Mouse (Mus musculus): ENCODE measurements around the gene Atp1a2. TPM values are rescaled to one million over a fixed set of nuclear protein-coding genes. Genes with fewer than 3 reads are reported as not detected.

Gene Atp1a2
- polyA plus RNA-seq, 1 experiment from 2014 or later = 2.3 TPM

GRCm38 (mm10) chr1:172319921-172320411, 22.1 kb upstream of the Atp1a2 start:
- no peaks in the 10 kb centered on the region for H3K27me3 ChIP-seq (ENCODE audit: control insufficient read depth, insufficient read depth, low read length)
- H3K4me2 ChIP-seq (replicated peaks; ENCODE audit: low read depth, low read length) = no peak overlapping the region
- H3K4me1 ChIP-seq (ENCODE audit: control insufficient read depth, insufficient read depth, low read length) = no peaks in the 10 kb centered on the region; the same call in 1 of the 2 replicates
- no peaks in the 10 kb centered on the region for H3K9me3 ChIP-seq (ENCODE audit: control insufficient read depth, low read depth, low read length)
- H3K27ac ChIP-seq (ENCODE audit: low read length) = no peak overlapping the region
- no peak overlapping the region for H3K4me3 ChIP-seq (ENCODE audit: low read depth, low read length)
- no peaks in the 10 kb centered on the region; the same call in 1 of the 2 replicates for H3K36me3 ChIP-seq (ENCODE audit: control insufficient read depth, insufficient read depth, low read length)
- 33% methylated on average over 5 of the region's 5 CpGs for WGBS
- no peak overlapping the region for H3K9ac ChIP-seq (replicated peaks; ENCODE audit: low read depth, low read length)
- ATAC-seq (ENCODE audit: insufficient number of reproducible peaks, insufficient read depth, low FRiP score, low read depth) = no peak

- Histone ChIP-seq H3K4me2 (replicated peaks; ENCODE audit: low read depth, low read length) (no peak overlapping the region), H3K36me3 (ENCODE audit: control insufficient read depth, insufficient read depth, low read length) (no peaks in the 10 kb centered on the region; the same call in 1 of the 2 replicates), H3K9ac (replicated peaks; ENCODE audit: low read depth, low read length) (no peak overlapping the region), H3K27ac (ENCODE audit: low read length) (no peak overlapping the region), H3K9me3 (ENCODE audit: control insufficient read depth, low read depth, low read length) (no peaks in the 10 kb centered on the region), H3K4me3 (ENCODE audit: low read depth, low read length) (no peak overlapping the region), H3K4me1 (ENCODE audit: control insufficient read depth, insufficient read depth, low read length) (no peaks in the 10 kb centered on the region; the same call in 1 of the 2 replicates), H3K27me3 (ENCODE audit: control insufficient read depth, insufficient read depth, low read length) (no peaks in the 10 kb centered on the region)
- 83% methylated on average over 7 of the region's 7 CpGs for WGBS
- ATAC-seq (ENCODE audit: insufficient number of reproducible peaks, insufficient read depth, low FRiP score, low read depth) = no peak
Observed at GRCm38 (mm10) chr1:172319346-172319745, 21.5 kb upstream of the Atp1a2 start.

DNA sequence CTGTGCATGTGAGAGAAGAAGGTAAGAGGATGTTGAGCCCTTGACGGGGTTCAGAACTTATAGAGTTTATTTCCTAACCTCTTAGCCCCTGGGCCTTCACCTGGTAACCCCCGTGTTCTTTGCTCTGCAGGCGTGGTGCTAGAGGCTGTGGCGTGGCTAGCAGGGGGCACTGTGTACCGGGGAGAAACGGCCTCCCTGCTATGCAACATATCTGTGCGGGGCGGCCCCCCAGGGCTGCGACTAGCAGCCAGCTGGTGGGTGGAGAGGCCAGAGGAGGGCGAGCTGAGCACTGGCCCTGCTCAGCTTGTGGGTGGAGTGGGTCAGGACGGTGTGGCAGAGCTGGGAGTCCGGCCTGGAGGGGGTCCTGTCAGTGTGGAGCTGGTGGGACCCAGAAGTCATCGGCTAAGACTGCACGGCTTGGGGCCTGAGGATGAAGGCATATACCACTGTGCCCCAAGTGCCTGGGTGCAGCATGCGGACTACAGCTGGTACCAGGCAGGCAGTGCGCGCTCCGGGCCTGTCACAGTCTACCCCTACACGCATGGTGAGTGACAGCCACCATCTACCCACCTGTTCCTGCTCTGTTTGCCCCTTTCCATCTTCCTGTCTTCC, 20.7 kb upstream of the Atp1a2 start:
- no peaks in the 10 kb centered on the region; the same call in 1 of the 2 replicates for H3K36me3 ChIP-seq (ENCODE audit: control insufficient read depth, insufficient read depth, low read length)

DNA sequence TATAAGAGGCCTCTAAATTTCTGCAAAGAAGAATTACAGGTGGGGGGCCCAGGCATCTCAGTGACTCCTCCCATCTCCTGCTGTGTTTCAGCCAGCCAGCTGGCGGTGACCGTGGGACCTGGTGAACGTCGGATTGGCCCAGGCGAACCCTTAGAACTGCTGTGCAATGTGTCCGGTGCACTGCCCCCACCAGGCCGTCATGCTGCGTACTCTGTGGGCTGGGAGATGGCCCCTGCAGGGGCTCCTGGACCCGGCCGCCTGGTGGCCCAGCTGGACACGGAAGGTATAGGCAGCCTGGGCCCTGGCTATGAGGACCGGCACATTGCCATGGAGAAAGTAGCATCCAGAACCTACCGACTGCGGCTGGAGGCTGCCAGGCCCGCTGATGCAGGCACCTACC, 20.1 kb upstream of the Atp1a2 start:
- no peaks in the 10 kb centered on the region; the same call in 1 of the 2 replicates for H3K36me3 ChIP-seq (ENCODE audit: control insufficient read depth, insufficient read depth, low read length)
- H3K27me3 ChIP-seq (ENCODE audit: control insufficient read depth, insufficient read depth, low read length) = no peaks in the 10 kb centered on the region
- WGBS = 67% methylated on average over 15 of the region's 15 CpGs
- H3K4me1 ChIP-seq (ENCODE audit: control insufficient read depth, insufficient read depth, low read length) = peaks cover 8% of the 10 kb centered on the region
- H3K4me2 ChIP-seq (replicated peaks; ENCODE audit: low read depth, low read length) = no peak overlapping the region
- H3K4me3 ChIP-seq (ENCODE audit: low read depth, low read length) = no peak overlapping the region
- no peak for ATAC-seq (ENCODE audit: insufficient number of reproducible peaks, insufficient read depth, low FRiP score, low read depth)
- no peak overlapping the region for H3K9ac ChIP-seq (replicated peaks; ENCODE audit: low read depth, low read length)
- no peaks in the 10 kb centered on the region for H3K9me3 ChIP-seq (ENCODE audit: control insufficient read depth, low read depth, low read length)
- H3K27ac ChIP-seq (ENCODE audit: low read length) = no peak overlapping the region

More for the DNA sequence above, 20.7 kb upstream of the Atp1a2 start:
- Histone ChIP-seq H3K27ac (ENCODE audit: low read length) (no peak overlapping the region), H3K9ac (replicated peaks; ENCODE audit: low read depth, low read length) (no peak overlapping the region), H3K4me3 (ENCODE audit: low read depth, low read length) (no peak overlapping the region), H3K4me2 (replicated peaks; ENCODE audit: low read depth, low read length) (no peak overlapping the region), H3K27me3 (ENCODE audit: control insufficient read depth, insufficient read depth, low read length) (no peaks in the 10 kb centered on the region), H3K9me3 (ENCODE audit: control insufficient read depth, low read depth, low read length) (no peaks in the 10 kb centered on the region), H3K4me1 (ENCODE audit: control insufficient read depth, insufficient read depth, low read length) (peaks cover 2% of the 10 kb centered on the region; the same call in 1 of the 2 replicates)
- no peak; the same call in 1 of the 2 replicates for ATAC-seq (ENCODE audit: insufficient number of reproducible peaks, insufficient read depth, low FRiP score, low read depth)
- 86% methylated on average over 19 of the region's 19 CpGs for WGBS

- H3K27ac ChIP-seq (ENCODE audit: low read length) = no peak overlapping the region
- no peaks in the 10 kb centered on the region for H3K9me3 ChIP-seq (ENCODE audit: control insufficient read depth, low read depth, low read length)
- WGBS = 60% methylated on average over 18 of the region's 18 CpGs
- no peak overlapping the region for H3K4me3 ChIP-seq (ENCODE audit: low read depth, low read length)
- H3K4me1 ChIP-seq (ENCODE audit: control insufficient read depth, insufficient read depth, low read length) = peaks cover 10% of the 10 kb centered on the region
- H3K27me3 ChIP-seq (ENCODE audit: control insufficient read depth, insufficient read depth, low read length) = no peaks in the 10 kb centered on the region
- no peaks in the 10 kb centered on the region; the same call in 1 of the 2 replicates for H3K36me3 ChIP-seq (ENCODE audit: control insufficient read depth, insufficient read depth, low read length)
- no peak for ATAC-seq (ENCODE audit: insufficient number of reproducible peaks, insufficient read depth, low FRiP score, low read depth)
- H3K9ac ChIP-seq (replicated peaks; ENCODE audit: low read depth, low read length) = no peak overlapping the region
- H3K4me2 ChIP-seq (replicated peaks; ENCODE audit: low read depth, low read length) = no peak overlapping the region
Observed at GRCm38 (mm10) chr1:172317431-172317830, 19.6 kb upstream of the Atp1a2 start.

GRCm38 (mm10) chr1:172314911-172315310, 17.0 kb upstream of the Atp1a2 start:
- Histone ChIP-seq H3K4me3 (ENCODE audit: low read depth, low read length) (no peak overlapping the region), H3K36me3 (ENCODE audit: control insufficient read depth, insufficient read depth, low read length) (no peaks in the 10 kb centered on the region; the same call in 1 of the 2 replicates), H3K27me3 (ENCODE audit: control insufficient read depth, insufficient read depth, low read length) (no peaks in the 10 kb centered on the region), H3K9ac (replicated peaks; ENCODE audit: low read depth, low read length) (no peak overlapping the region), H3K4me1 (ENCODE audit: control insufficient read depth, insufficient read depth, low read length) (peaks cover 22% of the 10 kb centered on the region), H3K9me3 (ENCODE audit: control insufficient read depth, low read depth, low read length) (no peaks in the 10 kb centered on the region), H3K4me2 (replicated peaks; ENCODE audit: low read depth, low read length) (no peak overlapping the region), H3K27ac (ENCODE audit: low read length) (no peak overlapping the region)
- WGBS = 79% methylated on average over 3 of the region's 3 CpGs
- ATAC-seq (ENCODE audit: insufficient number of reproducible peaks, insufficient read depth, low FRiP score, low read depth) = no peak

DNA sequence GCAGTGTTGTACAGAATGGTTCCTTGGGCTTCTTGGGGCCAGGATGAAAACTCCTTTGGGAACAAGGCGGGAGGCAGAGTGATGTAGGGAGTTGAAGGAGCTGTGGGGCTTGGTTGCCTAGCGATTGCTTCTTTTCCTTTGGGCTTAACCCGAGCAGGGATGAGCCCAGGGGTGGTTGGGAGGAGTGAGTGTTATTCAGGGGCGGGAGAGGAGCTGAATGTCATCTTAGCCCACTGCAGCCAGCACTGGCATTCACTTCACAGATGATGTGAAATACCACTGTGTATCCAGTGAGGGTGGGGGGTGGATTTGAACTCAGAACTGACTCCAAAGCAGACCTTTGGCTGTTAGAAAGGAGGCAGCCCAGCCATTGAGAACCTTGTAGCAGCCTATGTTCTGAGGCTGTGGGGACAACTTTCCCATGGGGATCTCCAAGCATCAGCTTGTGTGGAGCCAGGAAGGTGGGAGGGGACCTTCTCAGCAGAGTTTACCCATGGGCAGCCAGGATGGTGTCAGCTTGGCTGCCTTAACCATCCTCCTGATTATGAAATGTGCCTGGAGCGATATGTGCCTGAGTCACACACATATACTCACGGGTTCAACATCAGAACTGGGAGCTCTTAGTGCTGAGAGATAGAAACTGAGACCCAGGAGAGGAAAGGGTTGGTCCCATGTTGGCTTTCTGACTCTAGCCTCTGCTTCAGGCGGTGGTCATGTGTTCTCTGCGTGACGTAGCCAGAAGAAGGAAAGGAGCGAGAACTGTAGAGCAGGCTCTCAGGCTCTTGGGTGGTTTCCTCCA, 15.9 kb upstream of the Atp1a2 start:
- Histone ChIP-seq H3K4me2 (replicated peaks; ENCODE audit: low read depth, low read length) (peak overlapping the region; percentile 95), H3K36me3 (ENCODE audit: control insufficient read depth, insufficient read depth, low read length) (no peaks in the 10 kb centered on the region; the same call in 1 of the 2 replicates), H3K9me3 (ENCODE audit: control insufficient read depth, low read depth, low read length) (no peaks in the 10 kb centered on the region), H3K4me1 (ENCODE audit: control insufficient read depth, insufficient read depth, low read length) (peaks cover 24% of the 10 kb centered on the region), H3K27me3 (ENCODE audit: control insufficient read depth, insufficient read depth, low read length) (no peaks in the 10 kb centered on the region), H3K9ac (replicated peaks; ENCODE audit: low read depth, low read length) (no peak overlapping the region), H3K27ac (ENCODE audit: low read length) (no peak overlapping the region), H3K4me3 (ENCODE audit: low read depth, low read length) (peak overlapping the region; percentile 67; the same call in 1 of the 2 replicates)
- no peak for ATAC-seq (ENCODE audit: insufficient number of reproducible peaks, insufficient read depth, low FRiP score, low read depth)
- 77% methylated on average over 10 of the region's 10 CpGs for WGBS

DNA sequence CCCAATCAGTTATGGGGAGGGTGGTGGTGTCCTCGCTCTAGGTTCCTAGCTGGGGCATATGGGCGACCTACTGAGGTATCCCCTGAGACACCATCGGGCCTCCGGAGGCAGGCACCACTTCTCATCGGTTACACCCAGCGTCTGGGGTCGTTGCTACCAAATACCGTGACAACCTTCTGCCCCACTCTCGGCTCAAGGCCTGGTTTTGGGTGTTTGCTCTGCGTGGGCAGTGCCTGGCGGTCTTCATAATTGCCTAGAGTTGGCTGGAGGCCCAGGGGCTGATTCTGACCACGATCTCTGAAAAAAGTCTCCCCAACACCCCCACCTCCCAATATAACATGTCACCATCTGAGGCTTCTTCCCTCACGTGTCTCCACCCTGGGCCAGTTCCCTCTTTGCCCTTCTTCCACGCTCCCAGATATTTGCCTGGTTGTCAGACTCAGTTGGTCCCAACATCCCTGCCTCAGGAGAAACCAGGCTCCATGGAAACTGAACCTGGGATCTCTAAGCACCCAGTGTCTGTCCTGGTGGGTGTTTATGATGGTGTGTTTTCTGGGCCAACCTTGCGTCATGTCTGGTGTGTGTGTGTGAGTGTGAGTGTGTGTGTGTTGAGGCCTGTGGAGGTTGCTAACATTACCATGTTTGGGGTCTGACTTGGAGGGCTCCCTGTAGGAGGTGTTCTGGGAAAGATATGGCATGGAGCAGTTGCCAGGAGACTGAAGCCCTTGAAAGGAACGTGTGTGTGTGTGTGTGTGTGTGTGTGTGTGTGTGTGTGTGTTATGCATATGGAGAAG, 15.1 kb upstream of the Atp1a2 start:
- ATAC-seq (ENCODE audit: insufficient number of reproducible peaks, insufficient read depth, low FRiP score, low read depth) = no peak
- 11% methylated on average over 16 of the region's 16 CpGs for WGBS
- Histone ChIP-seq H3K4me1 (ENCODE audit: control insufficient read depth, insufficient read depth, low read length) (peaks cover 24% of the 10 kb centered on the region), H3K36me3 (ENCODE audit: control insufficient read depth, insufficient read depth, low read length) (no peaks in the 10 kb centered on the region), H3K9me3 (ENCODE audit: control insufficient read depth, low read depth, low read length) (no peaks in the 10 kb centered on the region), H3K27ac (ENCODE audit: low read length) (no peak overlapping the region), H3K9ac (replicated peaks; ENCODE audit: low read depth, low read length) (peak overlapping the region; percentile 57), H3K4me3 (ENCODE audit: low read depth, low read length) (peak overlapping the region; percentile 67), H3K4me2 (replicated peaks; ENCODE audit: low read depth, low read length) (peak overlapping the region; percentile 95), H3K27me3 (ENCODE audit: control insufficient read depth, insufficient read depth, low read length) (no peaks in the 10 kb centered on the region)

Data from stomach, embryonic 14.5 days (tissue).